Mouse (Mus musculus) monocyte, adult 2 months (primary cell): Measurements from ENCODE around the gene Notch3.

Experiments used
- DNase-seq, 2 experiments: peaks; one replicate each; pipeline ENCODE4 v3.0.0; 2022; ENCODE audit warnings: low spot score in 2 of 2, low read depth in 1 of 2

Gene Notch3

GRCm38 (mm10) chr17:32165803-32166595 is 653 bp downstream of the Notch3 start:
- DNase-seq = no peak

GRCm38 (mm10) chr17:32165266-32165802 is 1.3 kb downstream of the Notch3 start:
- no peak for DNase-seq

GRCm38 (mm10) chr17:32164780-32165179 is 1.9 kb downstream of the Notch3 start:
- DNase-seq = no peak

GRCm38 (mm10) chr17:32163910-32164650 is 2.6 kb downstream of the Notch3 start:
- peak; percentile 29 to 57 for DNase-seq

DNA sequence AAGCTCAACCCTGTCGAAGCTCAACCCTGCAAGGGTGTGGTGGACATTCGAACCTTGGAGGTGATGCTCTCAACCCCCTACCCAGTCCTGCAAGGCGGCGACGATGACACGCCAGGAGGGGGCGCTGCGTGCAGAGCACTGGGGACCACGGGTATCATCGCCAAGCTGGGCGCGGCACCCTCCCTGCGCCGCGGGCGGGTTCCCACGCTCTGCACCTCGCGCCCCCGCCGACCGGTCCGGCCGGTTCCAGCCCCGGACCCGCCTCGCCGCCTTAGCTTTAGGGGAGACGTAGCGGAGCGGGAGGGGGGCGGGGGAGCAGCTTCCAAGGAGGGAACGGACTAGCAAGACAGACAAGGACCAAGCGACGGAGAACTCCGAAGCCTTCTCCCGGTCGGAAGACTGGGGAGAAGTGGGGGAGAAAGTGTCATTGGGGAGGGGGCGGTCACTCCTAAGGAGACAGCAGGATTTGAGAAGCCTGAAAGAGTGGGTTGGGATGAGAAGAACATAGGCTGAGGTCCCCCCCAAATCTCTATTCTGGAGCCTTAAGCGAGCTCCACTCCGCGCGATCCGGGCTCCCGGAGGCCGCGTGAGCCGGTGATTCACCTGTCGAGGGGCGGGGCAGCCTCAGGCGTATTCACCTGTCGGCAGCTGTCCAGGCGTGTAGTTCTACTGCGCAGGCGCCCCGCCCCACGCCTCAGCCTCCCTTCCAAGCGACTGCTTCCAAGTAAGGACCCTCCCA is 4.4 kb downstream of the Notch3 start:
- DNase-seq = no peak

- no peak for DNase-seq
Observed at GRCm38 (mm10) chr17:32160882-32161281, 5.8 kb downstream of the Notch3 start.

GRCm38 (mm10) chr17:32158841-32159240 is 7.8 kb downstream of the Notch3 start:
- DNase-seq = no peak

DNA sequence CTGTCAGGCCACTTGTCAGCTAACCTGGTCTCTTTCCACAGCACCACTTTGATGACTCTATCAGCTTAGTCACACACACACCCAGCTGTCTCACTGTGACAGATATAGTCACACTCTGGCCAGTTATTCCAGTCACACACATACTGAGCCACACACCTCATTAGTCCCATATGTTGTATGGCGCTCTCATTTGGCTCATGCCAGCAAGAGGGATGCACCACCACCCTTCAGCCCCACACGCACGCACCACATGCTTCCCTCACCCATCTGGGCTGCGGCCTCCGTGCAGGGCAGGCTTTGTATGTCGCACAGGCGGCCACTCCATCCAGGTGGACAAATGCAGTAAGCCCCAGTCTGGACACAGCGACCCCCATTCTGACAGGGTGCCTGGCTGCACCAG is 19.9 kb downstream of the Notch3 start:
- no peak for DNase-seq

DNA sequence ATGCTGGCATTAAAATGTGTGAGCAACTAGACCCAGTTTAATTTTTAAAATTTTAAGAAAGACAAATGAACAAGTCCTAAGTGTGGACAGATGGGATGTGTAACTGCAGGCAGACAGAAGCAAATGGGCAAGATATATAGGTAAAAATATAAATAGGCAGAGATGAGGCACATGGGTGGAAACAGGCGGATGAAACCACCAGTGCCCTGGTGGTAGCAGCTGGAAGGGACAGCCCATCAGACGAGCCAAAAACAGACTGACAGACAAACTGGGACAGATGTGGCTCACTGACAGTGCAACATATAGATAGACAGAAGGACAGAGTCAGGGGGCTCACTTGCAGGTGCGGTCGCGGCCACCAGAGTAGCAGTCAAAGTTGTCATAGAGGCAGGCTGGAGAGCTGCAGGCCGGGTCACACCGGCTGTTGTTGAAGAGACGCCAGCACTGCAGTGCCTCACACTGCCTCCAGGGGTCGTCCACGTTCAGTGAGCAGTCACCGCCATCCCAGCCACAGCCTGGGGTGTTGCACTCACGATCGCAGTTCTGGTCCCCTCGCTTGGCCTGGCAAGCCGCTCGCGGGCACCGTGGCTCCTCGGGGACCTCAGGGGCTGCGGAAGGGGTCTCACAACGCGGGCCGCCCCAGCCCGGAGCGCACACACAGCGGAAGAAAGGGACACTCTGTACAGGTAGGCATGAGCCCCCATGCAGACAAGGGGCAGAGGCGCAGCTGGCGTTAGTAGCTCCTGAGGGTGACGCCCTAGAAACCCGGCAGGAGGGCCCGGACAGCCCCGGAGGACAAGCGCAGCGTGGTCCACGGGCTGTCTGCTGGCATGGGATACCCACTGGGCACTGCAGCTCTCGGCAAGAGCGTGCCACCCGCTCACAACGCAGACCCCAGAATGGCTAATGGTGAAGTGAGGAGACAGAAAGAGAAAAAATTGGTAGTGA is 23.5 kb downstream of the Notch3 start:
- DNase-seq = peak; percentile 48 to 72

DNA sequence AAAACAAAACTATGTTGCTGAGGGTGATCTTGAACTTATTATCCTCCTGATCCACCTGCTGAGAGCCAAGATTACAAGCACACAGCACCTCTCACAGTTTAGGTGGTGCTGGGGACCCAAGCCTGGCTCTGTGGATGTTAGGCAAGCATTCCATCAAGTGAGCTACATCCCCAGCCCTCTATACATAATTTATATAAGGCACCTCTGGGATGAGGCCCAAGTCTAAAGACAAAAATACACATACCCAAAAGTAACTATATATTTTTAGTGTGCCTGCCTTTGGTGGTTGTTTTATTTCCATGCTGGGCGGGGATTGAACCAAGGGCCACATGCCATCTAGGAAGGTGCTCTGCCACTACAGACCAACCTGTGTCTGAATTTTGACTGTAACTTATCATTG is 24.4 kb downstream of the Notch3 start:
- no peak for DNase-seq

GRCm38 (mm10) chr17:32133375-32133774 is 33.3 kb downstream of the Notch3 start:
- no peak for DNase-seq

- no peak for DNase-seq
Observed at GRCm38 (mm10) chr17:32132087-32132486, 34.6 kb downstream of the Notch3 start.

- no peak for DNase-seq
Observed at GRCm38 (mm10) chr17:32130506-32130905, 36.1 kb downstream of the Notch3 start.

DNA sequence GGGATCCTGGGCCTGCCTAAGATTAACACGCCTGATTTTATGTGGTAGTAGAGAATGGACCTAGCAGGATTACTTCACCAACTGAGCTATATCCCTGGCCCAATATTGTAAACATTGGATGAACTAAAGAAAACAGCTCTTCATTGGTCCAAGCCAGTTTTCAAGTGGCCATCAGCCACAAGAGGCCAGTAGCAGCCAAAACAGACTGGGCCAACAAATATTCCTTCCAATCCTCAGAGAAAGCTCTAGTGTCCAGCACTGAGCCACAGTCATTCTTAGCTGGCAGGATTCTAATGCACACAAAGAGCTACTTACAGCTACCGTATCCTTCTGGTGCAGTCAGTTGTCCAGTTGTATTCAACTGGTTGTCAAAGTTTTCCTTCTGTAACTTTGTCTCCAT is 39.5 kb downstream of the Notch3 start:
- no peak for DNase-seq

DNA sequence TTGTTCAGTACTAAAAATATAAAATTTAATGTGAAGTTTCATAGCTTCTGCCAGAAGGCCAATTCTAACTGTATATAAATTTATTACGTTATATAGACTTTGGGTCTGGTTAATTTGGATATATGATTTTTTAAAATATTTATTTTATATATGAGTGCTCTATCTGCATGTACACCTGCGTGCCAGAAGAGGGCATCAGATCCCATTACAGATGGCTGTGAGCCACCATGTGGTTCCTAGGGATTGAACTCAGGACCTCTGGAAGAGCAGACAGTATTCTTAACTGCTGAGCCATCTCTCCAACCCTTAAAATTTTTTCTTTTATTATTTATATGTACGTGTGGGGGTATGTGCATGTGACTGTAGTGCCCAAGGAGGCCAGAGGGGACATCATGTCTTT is 41.2 kb downstream of the Notch3 start:
- DNase-seq = no peak

DNA sequence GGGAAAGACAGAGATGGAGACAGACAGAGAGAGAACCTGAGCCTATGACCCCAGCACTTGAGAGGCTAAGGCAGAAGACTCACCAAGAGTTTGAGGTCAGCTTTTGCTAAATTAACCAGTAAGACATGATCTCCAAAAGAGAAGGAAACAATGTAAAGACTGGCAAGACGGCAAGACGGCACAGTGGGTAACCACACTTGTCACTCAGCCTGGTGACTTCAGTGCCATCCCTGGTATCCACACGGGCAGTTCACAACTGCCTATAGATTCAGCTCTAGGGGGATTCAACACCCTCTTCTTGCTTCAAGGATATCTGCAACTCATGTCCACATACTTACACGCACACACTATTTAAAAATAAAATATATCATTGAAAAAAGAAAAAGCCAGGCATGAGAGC is 43.1 kb downstream of the Notch3 start:
- DNase-seq = no peak

- no peak for DNase-seq
Observed at GRCm38 (mm10) chr17:32122587-32122970, 44.1 kb downstream of the Notch3 start.

DNA sequence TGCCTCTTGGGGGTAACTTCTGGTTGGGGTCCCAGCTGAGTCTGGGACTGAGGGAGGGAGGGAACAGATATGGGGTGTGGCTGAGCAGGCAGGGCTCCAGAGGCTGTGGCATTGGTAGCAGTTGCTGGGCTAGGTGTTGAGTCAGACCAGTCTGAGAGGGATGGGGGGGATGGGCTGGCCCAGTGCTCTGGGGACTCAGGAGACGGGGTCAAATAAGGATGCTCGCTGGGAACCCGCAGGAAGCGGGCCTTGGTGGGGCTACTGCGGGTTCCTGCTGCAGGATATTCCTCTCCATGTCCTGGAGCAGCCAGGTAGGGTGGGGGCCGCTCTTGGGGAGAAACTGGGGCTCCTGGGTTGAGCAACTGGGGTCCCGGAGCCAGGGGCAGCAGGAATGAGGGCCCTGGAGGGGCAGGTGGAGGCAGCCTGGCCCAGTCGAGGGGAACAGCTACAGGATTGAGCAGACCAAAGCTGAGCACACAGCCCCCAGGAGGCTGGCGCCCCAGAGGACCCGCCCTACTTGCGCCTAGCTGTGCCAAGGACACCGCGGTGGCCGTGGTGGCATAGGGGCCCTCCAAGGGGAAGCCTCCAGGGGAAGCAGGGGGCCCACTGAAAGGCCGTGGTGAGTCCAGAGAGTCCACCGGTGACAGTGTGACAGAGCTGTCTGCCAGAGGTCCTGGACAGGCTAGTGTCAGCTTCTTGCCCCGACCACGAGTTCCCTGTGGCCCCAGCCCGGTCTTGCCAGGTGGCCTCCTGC is 44.6 kb downstream of the Notch3 start:
- no peak for DNase-seq

DNA sequence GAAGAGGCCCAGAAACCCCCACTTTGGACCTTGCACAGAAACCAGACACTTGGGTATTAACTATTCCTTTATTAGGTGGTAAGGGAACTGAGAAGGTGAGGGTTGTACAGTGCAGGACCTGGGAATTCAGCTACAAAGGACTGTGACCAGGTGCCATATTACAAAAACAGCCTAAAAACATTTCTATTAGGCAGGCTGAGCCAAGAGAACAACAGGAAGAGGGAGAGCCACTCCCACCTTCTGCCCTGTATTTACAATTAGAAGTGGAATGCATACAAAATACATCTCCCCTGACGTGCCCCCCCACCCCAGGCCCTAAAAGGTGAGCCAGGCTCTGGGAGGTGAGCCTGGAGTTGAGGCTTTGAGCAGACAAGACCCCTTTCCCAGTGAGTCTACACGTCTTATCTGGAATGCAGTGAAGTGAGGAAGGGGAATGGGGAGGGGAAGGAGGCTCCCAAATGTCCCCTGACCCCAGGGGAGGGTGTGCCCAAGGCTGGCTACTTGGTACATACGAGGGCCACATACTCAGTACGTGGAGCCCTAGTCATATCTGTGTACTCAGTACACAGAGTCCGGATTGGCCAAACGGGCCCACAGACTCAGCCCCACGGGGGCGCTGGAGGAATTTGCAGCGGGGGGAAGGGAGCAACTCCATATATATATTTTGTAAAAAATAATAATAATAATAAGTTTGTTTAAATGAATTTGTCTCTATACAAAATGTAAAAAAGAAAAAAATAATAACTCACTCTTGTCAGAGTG is 45.7 kb downstream of the Notch3 start:
- no peak for DNase-seq
